In the genomic region with DNA sequence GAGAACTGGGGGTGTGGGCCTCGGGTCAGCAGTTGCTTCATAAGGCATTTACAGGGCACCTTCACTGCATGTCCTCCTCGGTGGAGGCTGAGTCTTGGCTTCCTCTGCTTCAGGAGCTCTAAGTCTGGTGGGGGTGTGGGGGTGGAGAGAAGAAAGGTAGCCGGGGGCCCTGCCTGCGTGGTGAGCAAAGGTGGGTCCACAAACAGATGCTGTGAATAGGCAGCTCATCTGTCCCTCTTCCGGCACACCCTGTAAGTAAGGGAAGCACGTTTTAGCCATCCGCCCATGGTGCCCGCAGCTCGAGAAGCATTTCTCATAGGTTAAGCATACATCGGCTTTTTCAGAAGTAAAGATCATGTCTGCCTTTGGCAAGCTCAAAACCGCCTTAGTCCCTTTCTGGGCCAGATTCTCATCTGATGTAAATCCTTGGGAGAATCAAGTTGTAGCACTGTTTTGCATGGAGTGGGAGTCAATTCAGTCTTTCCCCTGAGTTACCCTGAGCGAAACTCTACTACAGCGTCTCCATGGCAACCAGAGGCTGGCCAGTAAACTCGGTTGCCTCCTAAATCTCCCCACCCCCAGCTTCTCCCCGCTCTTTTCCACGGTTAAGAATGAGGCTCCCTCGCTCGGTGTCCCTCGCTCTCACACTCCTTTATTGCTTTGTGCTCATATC, we compare ENCODE assay signal across 8 mouse cellular contexts.
DNase-seq lines count a peak whose midpoint lies in the region; ATAC-seq lines count a peak whose summit lies in the region.

No protein-coding gene starts in this region.

- peak overlapping the region; percentile 29 for H3K4me2 ChIP-seq in midbrain, embryonic 15.5 days

- H3K4me1 ChIP-seq in midbrain, embryonic 15.5 days = peaks cover 22% of the 10 kb centered on the region

- no peak overlapping the region; the same call in 1 of the 2 replicates for H3K9ac ChIP-seq in midbrain, embryonic 15.5 days

- ATAC-seq in midbrain, embryonic 15.5 days (replicated peaks) = peak; percentile 91
- ATAC-seq in monocyte, adult 5-6 weeks (replicated peaks; ENCODE audit: insufficient number of reproducible peaks, low FRiP score, low TSS enrichment, poor library complexity, severe bottlenecking) = no peak

- DNase-seq in adrenal gland, adult (ENCODE audit: inconsistent age in 2 of 2, low spot score in 1 of 2) = peak; percentile 46 to 78
- no peak for DNase-seq in adrenal gland, adult 18-20 months (ENCODE audit: low spot score in 2 of 2)
- DNase-seq in urinary bladder, postnatal 14 days (ENCODE audit: low spot score) = peak; percentile 38
- no peak for DNase-seq in urinary bladder, postnatal 25 days (ENCODE audit: low spot score)
- DNase-seq in layer of hippocampus, adult 8-10 months (ENCODE audit: low spot score in 2 of 2) = peak; percentile 59 to 69
- DNase-seq in MN1 (ENCODE audit: low spot score) = no peak

- H3K27me3 ChIP-seq in midbrain, embryonic 15.5 days (replicated peaks) = no peaks in the 10 kb centered on the region; the same call in 1 of the 2 replicates

- 16% methylated on average over 19 of the region's 19 CpGs for WGBS in midbrain, embryonic 15.5 days

- H3K4me3 ChIP-seq in midbrain, embryonic 15.5 days = no peak overlapping the region

- H3K36me3 ChIP-seq in midbrain, embryonic 15.5 days (replicated peaks) = no peaks in the 10 kb centered on the region

- H3K9me3 ChIP-seq in midbrain, embryonic 15.5 days = no peaks in the 10 kb centered on the region

- peak overlapping the region; percentile 74 for H3K27ac ChIP-seq in midbrain, embryonic 15.5 days

Comparison
In these comparisons a context has a peak if more than half of its experiments do, and no peak if none do; other contexts are left out.
1. DNase-seq: peak in adrenal gland, adult (2 of 2), urinary bladder, postnatal 14 days (single experiment) and layer of hippocampus, adult 8-10 months (2 of 2); none in adrenal gland, adult 18-20 months (0 of 2), urinary bladder, postnatal 25 days (single experiment) and MN1 (single experiment).